Mouse (Mus musculus): ENCODE measurements around the gene Aloxe3. TPM values are rescaled to one million over a fixed set of nuclear protein-coding genes. Genes with fewer than 3 reads are reported as not detected.

Gene Aloxe3
- polyA plus RNA-seq, 1 experiment from 2014 or later: not detected

GRCm38 (mm10) chr11:69179512-69179911 is 53.8 kb downstream of the Aloxe3 start:
- 49% methylated on average over 3 of the region's 3 CpGs for WGBS
- no peak for DNase-seq (ENCODE audit: low spot score)
- H3K4me3 ChIP-seq (ENCODE audit: low read depth, low read length): no peak overlapping the region
- no peak overlapping the region for H3K4me2 ChIP-seq (ENCODE audit: low read depth, low read length, severe bottlenecking)
- no peaks in the 10 kb centered on the region for H3K9me3 ChIP-seq (ENCODE audit: control insufficient read depth, low read length)
- no peaks in the 10 kb centered on the region for H3K36me3 ChIP-seq (ENCODE audit: control insufficient read depth, insufficient read depth, low read length)
- no peak overlapping the region for H3K27ac ChIP-seq (ENCODE audit: low read depth, low read length)
- no peak overlapping the region for H3K9ac ChIP-seq (ENCODE audit: low read length)
- ATAC-seq (replicated peaks; ENCODE audit: low FRiP score): no peak
- no peaks in the 10 kb centered on the region for H3K4me1 ChIP-seq (replicated peaks; ENCODE audit: control insufficient read depth, insufficient read depth, low read length)
- no peaks in the 10 kb centered on the region for H3K27me3 ChIP-seq (ENCODE audit: control insufficient read depth, insufficient read depth, low read length)

GRCm38 (mm10) chr11:69180120-69180519 is 54.4 kb downstream of the Aloxe3 start:
- Histone ChIP-seq H3K27ac (ENCODE audit: low read depth, low read length) (no peak overlapping the region), H3K9ac (ENCODE audit: low read length) (no peak overlapping the region), H3K4me3 (ENCODE audit: low read depth, low read length) (no peak overlapping the region), H3K4me2 (ENCODE audit: low read depth, low read length, severe bottlenecking) (no peak overlapping the region), H3K9me3 (ENCODE audit: control insufficient read depth, low read length) (no peaks in the 10 kb centered on the region), H3K36me3 (ENCODE audit: control insufficient read depth, insufficient read depth, low read length) (no peaks in the 10 kb centered on the region), H3K27me3 (ENCODE audit: control insufficient read depth, insufficient read depth, low read length) (no peaks in the 10 kb centered on the region), H3K4me1 (replicated peaks; ENCODE audit: control insufficient read depth, insufficient read depth, low read length) (no peaks in the 10 kb centered on the region)
- DNase-seq (ENCODE audit: low spot score) (no peak), ATAC-seq (replicated peaks; ENCODE audit: low FRiP score) (no peak)
- WGBS: 79% methylated on average over 4 of the region's 4 CpGs

- ATAC-seq (replicated peaks; ENCODE audit: low FRiP score): no peak
- Histone ChIP-seq H3K4me1 (replicated peaks; ENCODE audit: control insufficient read depth, insufficient read depth, low read length) (no peaks in the 10 kb centered on the region), H3K9me3 (ENCODE audit: control insufficient read depth, low read length) (no peaks in the 10 kb centered on the region), H3K4me3 (ENCODE audit: low read depth, low read length) (no peak overlapping the region), H3K4me2 (ENCODE audit: low read depth, low read length, severe bottlenecking) (no peak overlapping the region), H3K36me3 (ENCODE audit: control insufficient read depth, insufficient read depth, low read length) (no peaks in the 10 kb centered on the region), H3K9ac (ENCODE audit: low read length) (no peak overlapping the region), H3K27ac (ENCODE audit: low read depth, low read length) (no peak overlapping the region), H3K27me3 (ENCODE audit: control insufficient read depth, insufficient read depth, low read length) (no peaks in the 10 kb centered on the region)
- 88% methylated on average over 5 of the region's 5 CpGs for WGBS
- DNase-seq (ENCODE audit: low spot score): no peak
Observed at GRCm38 (mm10) chr11:69185031-69185430, 59.3 kb downstream of the Aloxe3 start.

- H3K9ac ChIP-seq (ENCODE audit: low read length): no peak overlapping the region
- 84% methylated on average over 6 of the region's 6 CpGs for WGBS
- H3K4me1 ChIP-seq (replicated peaks; ENCODE audit: control insufficient read depth, insufficient read depth, low read length): no peaks in the 10 kb centered on the region
- no peaks in the 10 kb centered on the region for H3K36me3 ChIP-seq (ENCODE audit: control insufficient read depth, insufficient read depth, low read length)
- no peaks in the 10 kb centered on the region for H3K9me3 ChIP-seq (ENCODE audit: control insufficient read depth, low read length)
- ATAC-seq (replicated peaks; ENCODE audit: low FRiP score): no peak
- no peak overlapping the region for H3K27ac ChIP-seq (ENCODE audit: low read depth, low read length)
- no peak overlapping the region for H3K4me3 ChIP-seq (ENCODE audit: low read depth, low read length)
- no peak overlapping the region for H3K4me2 ChIP-seq (ENCODE audit: low read depth, low read length, severe bottlenecking)
- DNase-seq (ENCODE audit: low spot score): peak; percentile 36
- H3K27me3 ChIP-seq (ENCODE audit: control insufficient read depth, insufficient read depth, low read length): no peaks in the 10 kb centered on the region
Observed at GRCm38 (mm10) chr11:69185936-69186335, 60.2 kb downstream of the Aloxe3 start.

GRCm38 (mm10) chr11:69192840-69193239 is 67.1 kb downstream of the Aloxe3 start:
- ATAC-seq (replicated peaks; ENCODE audit: low FRiP score): no peak

GRCm38 (mm10) chr11:69196766-69197165 is 71.1 kb downstream of the Aloxe3 start:
- WGBS: 13% methylated on average over 5 of the region's 5 CpGs
- ATAC-seq (replicated peaks; ENCODE audit: low FRiP score) (no peak), DNase-seq (ENCODE audit: low spot score) (no peak)
- no peak overlapping the region for H3K27ac ChIP-seq (ENCODE audit: low read depth, low read length)
- 0 out of 2 replicates have a peak, but pooled peaks cover 3% of the 10 kb centered on the region for H3K4me1 ChIP-seq (replicated peaks; ENCODE audit: control insufficient read depth, insufficient read depth, low read length)
- no peak overlapping the region for H3K4me3 ChIP-seq (ENCODE audit: low read depth, low read length)
- peaks cover 19% of the 10 kb centered on the region for H3K27me3 ChIP-seq (ENCODE audit: control insufficient read depth, insufficient read depth, low read length)
- no peaks in the 10 kb centered on the region for H3K36me3 ChIP-seq (ENCODE audit: control insufficient read depth, insufficient read depth, low read length)
- H3K4me2 ChIP-seq (ENCODE audit: low read depth, low read length, severe bottlenecking): no peak overlapping the region
- no peaks in the 10 kb centered on the region for H3K9me3 ChIP-seq (ENCODE audit: control insufficient read depth, low read length)
- no peak overlapping the region for H3K9ac ChIP-seq (ENCODE audit: low read length)

More at GRCm38 (mm10) chr11:69192840-69193239, 67.1 kb downstream of the Aloxe3 start:
- Histone ChIP-seq H3K4me1 (replicated peaks; ENCODE audit: control insufficient read depth, insufficient read depth, low read length) (0 out of 2 replicates have a peak, but pooled peaks cover 3% of the 10 kb centered on the region), H3K9ac (ENCODE audit: low read length) (no peak overlapping the region), H3K36me3 (ENCODE audit: control insufficient read depth, insufficient read depth, low read length) (no peaks in the 10 kb centered on the region), H3K4me3 (ENCODE audit: low read depth, low read length) (no peak overlapping the region), H3K4me2 (ENCODE audit: low read depth, low read length, severe bottlenecking) (no peak overlapping the region), H3K27me3 (ENCODE audit: control insufficient read depth, insufficient read depth, low read length) (peaks cover 18% of the 10 kb centered on the region), H3K27ac (ENCODE audit: low read depth, low read length) (no peak overlapping the region), H3K9me3 (ENCODE audit: control insufficient read depth, low read length) (no peaks in the 10 kb centered on the region)
- DNase-seq (ENCODE audit: low spot score): peak; percentile 66
- 8% methylated on average over 1 of the region's 1 CpGs for WGBS

- Histone ChIP-seq H3K9ac (ENCODE audit: low read length) (peak overlapping the region; percentile 20), H3K27ac (ENCODE audit: low read depth, low read length) (no peak overlapping the region), H3K4me2 (ENCODE audit: low read depth, low read length, severe bottlenecking) (peak overlapping the region; percentile 37; the same call in 1 of the 2 replicates), H3K9me3 (ENCODE audit: control insufficient read depth, low read length) (no peaks in the 10 kb centered on the region), H3K36me3 (ENCODE audit: control insufficient read depth, insufficient read depth, low read length) (no peaks in the 10 kb centered on the region), H3K4me3 (ENCODE audit: low read depth, low read length) (peak overlapping the region; percentile 15; the same call in 1 of the 2 replicates), H3K4me1 (replicated peaks; ENCODE audit: control insufficient read depth, insufficient read depth, low read length) (0 out of 2 replicates have a peak, but pooled peaks cover 3% of the 10 kb centered on the region), H3K27me3 (ENCODE audit: control insufficient read depth, insufficient read depth, low read length) (peaks cover 19% of the 10 kb centered on the region)
- peak; percentile 45 for DNase-seq (ENCODE audit: low spot score)
- ATAC-seq (replicated peaks; ENCODE audit: low FRiP score): no peak
- 3% methylated on average over 14 of the region's 14 CpGs for WGBS
Observed at GRCm38 (mm10) chr11:69197194-69197593, 71.5 kb downstream of the Aloxe3 start.

GRCm38 (mm10) chr11:69197743-69198142 is 72.0 kb downstream of the Aloxe3 start, which contains the start of gene Alox8:
Gene Alox8, minus strand, starts transcription at chr11:69197843.
- Histone ChIP-seq H3K4me1 (replicated peaks; ENCODE audit: control insufficient read depth, insufficient read depth, low read length) (0 out of 2 replicates have a peak, but pooled peaks cover 3% of the 10 kb centered on the region), H3K4me2 (ENCODE audit: low read depth, low read length, severe bottlenecking) (peak within 1 kb of the TSS; percentile 37; the same call in 1 of the 2 replicates), H3K4me3 (ENCODE audit: low read depth, low read length) (peak within 1 kb of the TSS; percentile 15; the same call in 1 of the 2 replicates), H3K36me3 (ENCODE audit: control insufficient read depth, insufficient read depth, low read length) (no peaks in the 10 kb centered on the region), H3K9me3 (ENCODE audit: control insufficient read depth, low read length) (no peaks in the 10 kb centered on the region), H3K27ac (ENCODE audit: low read depth, low read length) (no peak within 1 kb of the TSS), H3K9ac (ENCODE audit: low read length) (peak within 1 kb of the TSS; percentile 20), H3K27me3 (ENCODE audit: control insufficient read depth, insufficient read depth, low read length) (peaks cover 19% of the 10 kb centered on the region)
- ATAC-seq (replicated peaks; ENCODE audit: low FRiP score) (no peak), DNase-seq (ENCODE audit: low spot score) (peak; percentile 44)
- 31% methylated on average over 6 of the region's 6 CpGs for WGBS
